Mouse (Mus musculus): ENCODE data around the gene Elp6.

- TF ChIP-seq CTCF (conservative IDR thresholded peaks at IDR 0.05; ENCODE audit: low read length) (no peak), NANOG (IDR thresholded peaks at IDR 0.05; ENCODE audit: borderline replicate concordance, low read length) (no peak)
Measured at GRCm38 (mm10) chr9:110264991-110265390, 40.0 kb upstream of the Elp6 start.
